Mouse (Mus musculus) embryonic fibroblast, embryonic 13.5 days (primary cell): ENCODE results near the gene Parg.

ENCODE experiments used
- CTCF ChIP-seq: IDR thresholded peaks from 2 replicates; pipeline ENCODE4 v1.5.1; 2011; ENCODE audit warnings: mild to moderate bottlenecking, control low read depth, low read length, moderate library complexity, borderline replicate concordance; ENCODE audit not compliant: insufficient read depth
- POLR2A ChIP-seq: IDR thresholded peaks from 2 replicates; pipeline ENCODE4 v1.6.1; 2011; ENCODE audit warnings: low read depth, mild to moderate bottlenecking, control low read depth, low read length, moderate library complexity

DNA sequence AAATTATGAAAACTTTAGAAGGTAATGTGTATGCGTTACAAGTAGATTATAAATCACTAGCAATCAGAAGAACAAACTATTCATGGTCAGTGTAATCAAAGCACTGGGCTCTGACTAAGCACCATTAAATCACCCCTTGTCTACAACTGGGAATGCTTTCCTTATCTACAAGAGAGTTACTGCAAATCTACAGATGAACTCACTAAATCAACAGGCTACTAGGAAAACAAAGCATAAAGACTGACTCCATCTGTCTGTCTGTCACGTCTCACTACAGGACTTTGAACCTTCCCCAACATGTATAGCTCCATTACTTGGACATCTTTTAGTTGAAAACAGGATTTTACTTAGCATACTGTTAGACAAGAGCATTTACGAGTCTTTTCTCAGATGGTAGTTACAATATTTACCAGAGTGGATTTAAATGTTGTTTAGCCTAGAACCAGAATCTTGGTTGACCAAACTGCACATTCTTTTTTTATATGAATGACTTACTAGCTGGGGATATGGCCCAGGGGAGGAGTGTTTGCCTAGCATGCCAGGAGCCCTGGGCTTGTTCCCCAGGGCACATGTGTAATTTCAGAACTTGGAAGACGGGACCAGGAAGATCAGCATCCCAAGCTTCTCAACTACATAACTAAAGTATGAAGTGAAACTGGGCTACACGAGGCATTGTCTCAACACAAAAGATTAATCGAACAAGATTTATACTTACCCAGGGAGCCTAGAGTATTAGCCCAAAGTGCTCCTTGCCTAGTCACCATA is 10.9 kb upstream of the Parg start:
- TF ChIP-seq POLR2A: no peak
- TF ChIP-seq CTCF: no peak
